Comparison of ENCODE assay signal across 23 mouse cellular contexts in genomic region chr5:120434231-120434735, GRCm38 (mm10). TPM values are rescaled to one million over a fixed set of nuclear protein-coding genes. Genes with fewer than 3 reads are reported as not detected.
DNase-seq lines count a peak whose midpoint lies in the region; ATAC-seq lines count a peak whose summit lies in the region.
"Had no signal": no experiment of that assay in that cellular context is flagged by ENCODE, and none has a peak within 500 bp of the region (broad histone marks: within the 10 kb centered on the region; RNA-seq: fewer than 3 reads in every experiment).

No protein-coding gene starts in this region.

- 6% methylated on average over 21 of the region's 21 CpGs for WGBS in forebrain, embryonic 13.5 days
- 2% methylated on average over 21 of the region's 21 CpGs for WGBS in hindbrain, embryonic 15.5 days
- WGBS in midbrain, embryonic 15.5 days, result 2% methylated on average over 21 of the region's 21 CpGs

- intact Hi-C loops in gastrocnemius, postnatal 14 days (cut with DNase I; ENCODE audit: low total_unique reads), result no loop called here

- H3K9me3 ChIP-seq in forebrain, embryonic 13.5 days (replicated peaks), result no peaks in the 10 kb centered on the region
- H3K9me3 ChIP-seq in hindbrain, embryonic 15.5 days, result no peaks in the 10 kb centered on the region
- H3K9me3 ChIP-seq in midbrain, embryonic 15.5 days, result no peaks in the 10 kb centered on the region
- H3K9me3 ChIP-seq: embryonic facial prominence, embryonic 15.5 days; intestine, embryonic 15.5 days; limb, embryonic 15.5 days had no signal

- peak; percentile 36 for DNase-seq in ES-CJ7 (ENCODE audit: low read depth, low spot score)
- DNase-seq in layer of hippocampus, postnatal 14 days (ENCODE audit: low spot score in 2 of 2), result no peak
- DNase-seq in gastrocnemius, postnatal 14 days, result no peak
- no peak for DNase-seq in B cell, adult 2 months
- DNase-seq in frontal cortex, postnatal 14 days (ENCODE audit: low spot score in 2 of 2), result no peak
- DNase-seq: adrenal gland, postnatal 14 days; heart, adult 2 months; heart, postnatal 10 days; kidney, postnatal 14 days; lung, adult 2 months; right cerebral cortex, adult 18-20 months had no signal

- H3K27me3 ChIP-seq in forebrain, embryonic 13.5 days, result peaks cover 99% of the 10 kb centered on the region
- H3K27me3 ChIP-seq in hindbrain, embryonic 15.5 days, result peaks cover 50% of the 10 kb centered on the region
- peaks cover 58% of the 10 kb centered on the region for H3K27me3 ChIP-seq in midbrain, embryonic 15.5 days (replicated peaks)

- no peaks in the 10 kb centered on the region for H3K36me3 ChIP-seq in forebrain, embryonic 13.5 days (ENCODE audit: poor library complexity, severe bottlenecking)
- no peaks in the 10 kb centered on the region for H3K36me3 ChIP-seq in hindbrain, embryonic 15.5 days
- H3K36me3 ChIP-seq in midbrain, embryonic 15.5 days (replicated peaks), result no peaks in the 10 kb centered on the region
- H3K36me3 ChIP-seq: embryonic facial prominence, embryonic 15.5 days; intestine, embryonic 15.5 days; limb, embryonic 15.5 days had no signal

- no peak overlapping the region for H3K27ac ChIP-seq in forebrain, embryonic 13.5 days
- peak overlapping the region; percentile 85 for H3K27ac ChIP-seq in hindbrain, embryonic 15.5 days (replicated peaks)
- H3K27ac ChIP-seq in midbrain, embryonic 15.5 days, result peak overlapping the region; percentile 81
- H3K27ac ChIP-seq: embryonic facial prominence, embryonic 15.5 days; heart, adult 2 months; intestine, embryonic 15.5 days; left cerebral cortex, adult 2 months; limb, embryonic 15.5 days had no signal

- H3K4me2 ChIP-seq in forebrain, embryonic 13.5 days, result peak overlapping the region; percentile 68
- peak overlapping the region; percentile 69 for H3K4me2 ChIP-seq in hindbrain, embryonic 15.5 days
- peak overlapping the region; percentile 54 for H3K4me2 ChIP-seq in midbrain, embryonic 15.5 days
- H3K4me2 ChIP-seq: embryonic facial prominence, embryonic 15.5 days; intestine, embryonic 15.5 days; limb, embryonic 15.5 days had no signal

- peak overlapping the region; percentile 59 for H3K9ac ChIP-seq in forebrain, embryonic 13.5 days
- peak overlapping the region; percentile 60 for H3K9ac ChIP-seq in hindbrain, embryonic 15.5 days
- H3K9ac ChIP-seq in midbrain, embryonic 15.5 days, result peak overlapping the region; percentile 60
- H3K9ac ChIP-seq: embryonic facial prominence, embryonic 15.5 days; intestine, embryonic 15.5 days; limb, embryonic 15.5 days had no signal

- H3K4me1 ChIP-seq in forebrain, embryonic 13.5 days, result peaks cover 42% of the 10 kb centered on the region
- H3K4me1 ChIP-seq in hindbrain, embryonic 15.5 days (replicated peaks), result peaks cover 26% of the 10 kb centered on the region
- peaks cover 23% of the 10 kb centered on the region for H3K4me1 ChIP-seq in midbrain, embryonic 15.5 days

- no peak for ATAC-seq in forebrain, embryonic 13.5 days
- no peak for ATAC-seq in hindbrain, embryonic 15.5 days (ENCODE audit: low FRiP score, low read depth)
- ATAC-seq in midbrain, embryonic 15.5 days (replicated peaks), result no peak
- ATAC-seq: intestine, embryonic 15.5 days had no signal

- peak overlapping the region; percentile 44 for H3K4me3 ChIP-seq in forebrain, embryonic 13.5 days
- peak overlapping the region; percentile 48 for H3K4me3 ChIP-seq in hindbrain, embryonic 15.5 days
- H3K4me3 ChIP-seq in midbrain, embryonic 15.5 days, result peak overlapping the region; percentile 46
- H3K4me3 ChIP-seq: embryonic facial prominence, embryonic 15.5 days; heart, adult 2 months; intestine, embryonic 15.5 days; left cerebral cortex, adult 2 months; limb, embryonic 15.5 days had no signal

RNA-seq across cellular contexts. Expression of gene Lhx5, which starts 2.8 kb away (rescaled TPM):
- 9.6 and 16.0 TPM in 2 replicates for polyA plus RNA-seq in forebrain, embryonic 13.5 days (2015; fragmentation: Nextera tagmentation; extraction: Ambion mirVana)
- 26.3 and 31.4 TPM in 2 replicates for polyA plus RNA-seq in hindbrain, embryonic 15.5 days (2015; fragmentation: Nextera tagmentation; extraction: Ambion mirVana)
- 36.8 and 41.5 TPM in 2 replicates for polyA plus RNA-seq in midbrain, embryonic 15.5 days (2015; fragmentation: Nextera tagmentation; extraction: Ambion mirVana)
- under 1 TPM; 0.32 to 0.41 TPM for total RNA-seq in layer of hippocampus, postnatal 14 days (2021)
- not detected for total RNA-seq in gastrocnemius, postnatal 14 days (2021)
- total RNA-seq: adrenal gland, postnatal 14 days; heart, adult 2 months; heart, postnatal 10 days; left cerebral cortex, adult 2 months; megakaryocyte progenitor cell, adult 5-6 weeks; neutrophil, adult 5-6 weeks had no signal
- polyA plus RNA-seq: heart, adult 2 months; intestine, embryonic 15.5 days; limb, embryonic 15.5 days; lung, adult 2 months; spleen, adult 2 months; urinary bladder, adult 2 months had no signal

RNA-seq across cellular contexts. Expression of gene Sdsl, which starts 38.3 kb away (rescaled TPM):
- polyA plus RNA-seq in forebrain, embryonic 13.5 days (2015; fragmentation: Nextera tagmentation; extraction: Ambion mirVana), result 4.8 and 5.1 TPM in 2 replicates
- 6.5 and 6.9 TPM in 2 replicates for polyA plus RNA-seq in hindbrain, embryonic 15.5 days (2015; fragmentation: Nextera tagmentation; extraction: Ambion mirVana)
- 5.6 and 6.0 TPM in 2 replicates for polyA plus RNA-seq in midbrain, embryonic 15.5 days (2015; fragmentation: Nextera tagmentation; extraction: Ambion mirVana)
- total RNA-seq in layer of hippocampus, postnatal 14 days (2021), result 1 to 10 TPM; 7.1 to 8.7 TPM
- total RNA-seq in gastrocnemius, postnatal 14 days (2021), result under 1 TPM; 0.40 to 0.55 TPM
- total RNA-seq: neutrophil, adult 5-6 weeks had no signal

RNA-seq across cellular contexts. Expression of gene Sds, which starts 42.0 kb away (rescaled TPM):
- polyA plus RNA-seq in forebrain, embryonic 13.5 days (2015; fragmentation: Nextera tagmentation; extraction: Ambion mirVana), result not detected in 2 replicates
- not detected in 2 replicates for polyA plus RNA-seq in hindbrain, embryonic 15.5 days (2015; fragmentation: Nextera tagmentation; extraction: Ambion mirVana)
- polyA plus RNA-seq in midbrain, embryonic 15.5 days (2015; fragmentation: Nextera tagmentation; extraction: Ambion mirVana), result 0.36 TPM in 1 of 2 replicates, not detected in the other
- not detected for total RNA-seq in layer of hippocampus, postnatal 14 days (2021)
- total RNA-seq in gastrocnemius, postnatal 14 days (2021), result not detected
- total RNA-seq: heart, postnatal 10 days; megakaryocyte progenitor cell, adult 5-6 weeks; neutrophil, adult 5-6 weeks had no signal
- polyA plus RNA-seq: embryonic facial prominence, embryonic 15.5 days; frontal cortex, adult 2 months; intestine, embryonic 15.5 days; spleen, adult 2 months; urinary bladder, adult 2 months had no signal
